Mouse (Mus musculus) limb, embryonic 14.5 days (tissue): ENCODE results near the gene 6330409D20Rik. TPM values are rescaled to one million over a fixed set of nuclear protein-coding genes. Genes with fewer than 3 reads are reported as not detected.

Experiments
- ATAC-seq: fragments of 200-750 bp; cut with Nextera tagmentation; 2 replicates; pipeline ENCODE4 v1.8.0; 2017; ENCODE audit warnings: low read depth, moderate number of reproducible peaks, moderate TSS enrichment; ENCODE audit not compliant: low FRiP score
- DNase-seq: peaks from one replicate; pipeline ENCODE4 v3.0.0-alpha.2; 2015; ENCODE audit warnings: low spot score
- H3K27ac ChIP-seq: fragments of 300-500 bp; sonication (generic); replicated peaks from 2 replicates; pipeline ENCODE4 v1.5.1; 2014; ENCODE audit warnings: low read depth, mild to moderate bottlenecking, low read length, moderate library complexity, mixed read lengths
- H3K27me3 ChIP-seq: fragments of 300-500 bp; sonication (generic); 2 replicates; pipeline ENCODE4 v1.6.1; 2014; ENCODE audit warnings: low read length, mixed read lengths; ENCODE audit not compliant: control insufficient read depth, insufficient read depth
- H3K36me3 ChIP-seq: fragments of 300-500 bp; sonication (generic); 2 replicates; pipeline ENCODE4 v1.6.1; 2014; ENCODE audit warnings: mild to moderate bottlenecking, low read length, moderate library complexity, mixed read lengths; ENCODE audit not compliant: control insufficient read depth, insufficient read depth
- H3K4me1 ChIP-seq: fragments of 300-500 bp; sonication (generic); 2 replicates; pipeline ENCODE4 v1.6.1; 2014; ENCODE audit warnings: antibody characterized with exemption, low read length, mixed read lengths; ENCODE audit not compliant: control insufficient read depth, insufficient read depth
- H3K4me2 ChIP-seq: fragments of 300-500 bp; sonication (generic); replicated peaks from 2 replicates; pipeline ENCODE4 v1.6.1; 2014; ENCODE audit warnings: low read depth, mild to moderate bottlenecking, low read length, moderate library complexity; ENCODE audit not compliant: severe bottlenecking
- H3K4me3 ChIP-seq: fragments of 300-500 bp; sonication (generic); replicated peaks from 2 replicates; pipeline ENCODE4 v1.5.1; 2014; ENCODE audit warnings: low read length
- H3K9ac ChIP-seq: fragments of 300-500 bp; sonication (generic); 2 replicates; pipeline ENCODE4 v1.6.1; 2014; ENCODE audit warnings: mild to moderate bottlenecking, low read depth, low read length, moderate library complexity; ENCODE audit not compliant: severe bottlenecking
- H3K9me3 ChIP-seq: fragments of 300-500 bp; sonication (generic); 2 replicates; pipeline ENCODE4 v1.6.1; 2016; ENCODE audit warnings: low read length; ENCODE audit not compliant: control insufficient read depth
- POLR2A ChIP-seq: fragments of 200-500 bp; IDR thresholded peaks from 2 replicates; pipeline ENCODE4 v1.8.0; 2012; ENCODE audit warnings: inconsistent platforms, mild to moderate bottlenecking, moderate library complexity, borderline replicate concordance; ENCODE audit not compliant: insufficient read depth, insufficient read length; ENCODE audit errors: extremely low read depth
- WGBS: fragments of 180-500 bp; shearing (Covaris S2); extraction: QIAGEN DNeasy Blood & Tissue Kit; methylation state at CpG from one replicate; pipeline ENCODE4 v1.1.7; 2014; 5-methylcytosine and 5-hydroxymethylcytosine counted together
- polyA plus RNA-seq, 2 experiments: library from polyadenylated mRNA; depleted of rRNA in 1 of 2; stranded (reverse) in 1 of 2; unstranded in 1 of 2; fragments of >200 nt; fragmentation: Nextera tagmentation in 1 of 2; extraction: Ambion mirVana in 1 of 2; gene quantifications; 2 replicates each; pipeline versions ENCODE4 v1.2.1 to v1.2.3; 2012 to 2014

6330409D20Rik gene
- polyA plus RNA-seq, 2 experiments: 0.14 TPM; not detected in 1

- H3K9ac ChIP-seq: no peak overlapping the region
- H3K4me2 ChIP-seq: no peak overlapping the region
- DNase-seq (no peak), ATAC-seq (no peak)
- H3K27me3 ChIP-seq: no peaks in the 10 kb centered on the region
- no peak overlapping the region for H3K4me3 ChIP-seq
- peaks cover 12% of the 10 kb centered on the region for H3K4me1 ChIP-seq
- H3K36me3 ChIP-seq: no peaks in the 10 kb centered on the region
- no peak for TF ChIP-seq POLR2A
- WGBS: 87% methylated on average over 6 of the region's 6 CpGs
- no peak overlapping the region for H3K27ac ChIP-seq
- no peaks in the 10 kb centered on the region for H3K9me3 ChIP-seq
These were observed 38.9 kb upstream of the 6330409D20Rik start for GRCm38 (mm10) chr2:32779714-32780113.

- H3K4me2 ChIP-seq: no peak overlapping the region
- ATAC-seq (no peak), DNase-seq (peak; percentile 55)
- WGBS: 14% methylated on average over 8 of the region's 8 CpGs
- TF ChIP-seq POLR2A: no peak
- H3K36me3 ChIP-seq: no peaks in the 10 kb centered on the region
- H3K4me3 ChIP-seq: no peak overlapping the region
- H3K4me1 ChIP-seq: peaks cover 10% of the 10 kb centered on the region
- H3K27me3 ChIP-seq: no peaks in the 10 kb centered on the region
- no peak overlapping the region for H3K27ac ChIP-seq
- no peaks in the 10 kb centered on the region for H3K9me3 ChIP-seq
- no peak overlapping the region for H3K9ac ChIP-seq
These were observed 38.3 kb upstream of the 6330409D20Rik start for GRCm38 (mm10) chr2:32779131-32779530.

GRCm38 (mm10) chr2:32778081-32778480, 37.3 kb upstream of the 6330409D20Rik start:
- no peak overlapping the region for H3K27ac ChIP-seq
- DNase-seq (no peak), ATAC-seq (no peak)
- no peaks in the 10 kb centered on the region for H3K9me3 ChIP-seq
- peaks cover 7% of the 10 kb centered on the region for H3K4me1 ChIP-seq
- no peak for TF ChIP-seq POLR2A
- WGBS: 88% methylated on average over 6 of the region's 6 CpGs
- H3K9ac ChIP-seq: no peak overlapping the region
- H3K4me2 ChIP-seq: no peak overlapping the region
- no peak overlapping the region for H3K4me3 ChIP-seq
- no peaks in the 10 kb centered on the region for H3K36me3 ChIP-seq
- no peaks in the 10 kb centered on the region for H3K27me3 ChIP-seq

- ATAC-seq: no peak
- Histone ChIP-seq H3K4me2 (peak overlapping the region; percentile 88), H3K27ac (no peak overlapping the region), H3K9ac (peak overlapping the region; percentile 50; the same call in 1 of the 2 replicates), H3K4me1 (peaks cover 7% of the 10 kb centered on the region), H3K27me3 (no peaks in the 10 kb centered on the region), H3K36me3 (no peaks in the 10 kb centered on the region), H3K9me3 (no peaks in the 10 kb centered on the region), H3K4me3 (peak overlapping the region; percentile 62)
- whole genome bisulfite sequencing: 19% methylated on average over 22 of the region's 22 CpGs
- TF ChIP-seq POLR2A: no peak
- no peak for DNase-seq
These were observed 35.4 kb upstream of the 6330409D20Rik start for GRCm38 (mm10) chr2:32776192-32776591.

- Histone ChIP-seq H3K4me1 (peaks cover 7% of the 10 kb centered on the region), H3K27ac (peak within 1 kb of the TSS; percentile 75), H3K4me2 (peak within 1 kb of the TSS; percentile 88), H3K9me3 (no peaks in the 10 kb centered on the region), H3K4me3 (peak within 1 kb of the TSS; percentile 62), H3K27me3 (no peaks in the 10 kb centered on the region), H3K9ac (peak within 1 kb of the TSS; percentile 50), H3K36me3 (no peaks in the 10 kb centered on the region)
- DNase-seq (peak; percentile 95), ATAC-seq (peak; percentile 99)
- under 1% methylated on average over 46 of the region's 46 CpGs for WGBS
- no peak for TF ChIP-seq POLR2A
These were observed 34.7 kb upstream of the 6330409D20Rik start, which contains the start of the genes Ttc16 and Ptrh1 for GRCm38 (mm10) chr2:32775359-32776074. Gene Ttc16, minus strand, starts transcription at chr2:32775633. Gene Ptrh1, plus strand, starts transcription at chr2:32775786.
